Mouse (Mus musculus) limb, embryonic 10.5 days (tissue): ENCODE measurements around the gene Crim1. TPM values are rescaled to one million over a fixed set of nuclear protein-coding genes. Genes with fewer than 3 reads are reported as not detected.

Experiments
- DNase-seq: peaks from one replicate; pipeline ENCODE4 v3.0.0-alpha.2; 2017; ENCODE audit warnings: low spot score
- H3K27ac ChIP-seq: fragments of 300-500 bp; sonication (generic); 2 replicates; pipeline ENCODE4 v1.5.1; 2016; ENCODE audit warnings: mild to moderate bottlenecking
- H3K27me3 ChIP-seq: fragments of 300-500 bp; sonication (generic); 2 replicates; pipeline ENCODE4 v1.6.1; 2016; ENCODE audit warnings: low read depth, mild to moderate bottlenecking; ENCODE audit not compliant: poor library complexity, severe bottlenecking
- H3K36me3 ChIP-seq: fragments of 300-500 bp; sonication (generic); 2 replicates; pipeline ENCODE4 v1.6.1; 2016; ENCODE audit warnings: mild to moderate bottlenecking, moderate library complexity
- H3K4me1 ChIP-seq: fragments of 300-500 bp; sonication (generic); 2 replicates; pipeline ENCODE4 v1.6.1; 2016
- H3K4me3 ChIP-seq: fragments of 300-500 bp; sonication (generic); 2 replicates; pipeline ENCODE4 v1.5.1; 2016; ENCODE audit warnings: mild to moderate bottlenecking, moderate library complexity
- H3K9me3 ChIP-seq: fragments of 300-500 bp; sonication (generic); replicated peaks from 2 replicates; pipeline ENCODE4 v1.6.1; 2016; ENCODE audit warnings: mild to moderate bottlenecking
- WGBS: fragments of 180-500 bp; shearing (Covaris S2); methylation state at CpG from one replicate; pipeline ENCODE4 v1.1.7; 2016; 5-methylcytosine and 5-hydroxymethylcytosine counted together
- polyA plus RNA-seq: library from polyadenylated mRNA; unstranded; fragments of >200 nt; fragmentation: Nextera tagmentation; extraction: Ambion mirVana; gene quantifications from 2 replicates; pipeline ENCODE4 v1.2.1, GENCODE M21; 2016

Crim1 gene
- polyA plus RNA-seq, 1 experiment from 2014 or later: 2.2 TPM

- DNase-seq: no peak
- 83% methylated on average over 11 of the region's 11 CpGs for WGBS
- H3K4me3 ChIP-seq: no peak overlapping the region
- no peaks in the 10 kb centered on the region for H3K9me3 ChIP-seq
- H3K27me3 ChIP-seq: no peaks in the 10 kb centered on the region
- H3K27ac ChIP-seq: no peak overlapping the region
- H3K36me3 ChIP-seq: no peaks in the 10 kb centered on the region; the same call in 1 of the 2 replicates
- H3K4me1 ChIP-seq: peaks cover 9% of the 10 kb centered on the region
Measured at GRCm38 (mm10) chr17:78283271-78283992, 83.4 kb downstream of the Crim1 start.

GRCm38 (mm10) chr17:78286021-78286420 lies 86.0 kb downstream of the Crim1 start:
- H3K27ac ChIP-seq: no peak overlapping the region
- H3K27me3 ChIP-seq: no peaks in the 10 kb centered on the region
- DNase-seq: no peak
- no peaks in the 10 kb centered on the region for H3K9me3 ChIP-seq
- 90% methylated on average over 13 of the region's 13 CpGs for WGBS
- no peaks in the 10 kb centered on the region; the same call in 1 of the 2 replicates for H3K36me3 ChIP-seq
- H3K4me1 ChIP-seq: peaks cover 7% of the 10 kb centered on the region
- H3K4me3 ChIP-seq: no peak overlapping the region

- 92% methylated on average over 2 of the region's 2 CpGs for WGBS
- DNase-seq: no peak
- H3K36me3 ChIP-seq: no peaks in the 10 kb centered on the region
Measured at GRCm38 (mm10) chr17:78287391-78287790, 87.3 kb downstream of the Crim1 start.

GRCm38 (mm10) chr17:78290153-78290876 lies 90.3 kb downstream of the Crim1 start:
- no peak overlapping the region for H3K4me3 ChIP-seq
- no peak overlapping the region for H3K27ac ChIP-seq
- no peaks in the 10 kb centered on the region for H3K4me1 ChIP-seq
- DNase-seq: no peak
- no peaks in the 10 kb centered on the region for H3K9me3 ChIP-seq
- no peaks in the 10 kb centered on the region for H3K27me3 ChIP-seq
- WGBS: 91% methylated on average over 6 of the region's 6 CpGs
- H3K36me3 ChIP-seq: no peaks in the 10 kb centered on the region

More at GRCm38 (mm10) chr17:78287391-78287790, 87.3 kb downstream of the Crim1 start:
- Histone ChIP-seq H3K27me3 (no peaks in the 10 kb centered on the region), H3K27ac (no peak overlapping the region), H3K9me3 (no peaks in the 10 kb centered on the region), H3K4me3 (no peak overlapping the region), H3K4me1 (no peaks in the 10 kb centered on the region)

- WGBS: 97% methylated on average over 5 of the region's 5 CpGs
- Histone ChIP-seq H3K27me3 (no peaks in the 10 kb centered on the region), H3K9me3 (no peaks in the 10 kb centered on the region), H3K4me3 (no peak overlapping the region), H3K4me1 (no peaks in the 10 kb centered on the region), H3K27ac (no peak overlapping the region), H3K36me3 (no peaks in the 10 kb centered on the region)
- no peak for DNase-seq
Measured at GRCm38 (mm10) chr17:78291030-78291429, 91.0 kb downstream of the Crim1 start.

- H3K9me3 ChIP-seq: no peaks in the 10 kb centered on the region
Measured at GRCm38 (mm10) chr17:78292301-78292700, 92.3 kb downstream of the Crim1 start.

GRCm38 (mm10) chr17:78292827-78293488 lies 92.9 kb downstream of the Crim1 start:
- H3K4me1 ChIP-seq: no peaks in the 10 kb centered on the region
- no peak for DNase-seq
- H3K9me3 ChIP-seq: no peaks in the 10 kb centered on the region
- no peak overlapping the region for H3K4me3 ChIP-seq
- WGBS: 94% methylated on average over 10 of the region's 10 CpGs
- H3K27me3 ChIP-seq: no peaks in the 10 kb centered on the region
- no peaks in the 10 kb centered on the region for H3K36me3 ChIP-seq
- no peak overlapping the region for H3K27ac ChIP-seq

More at GRCm38 (mm10) chr17:78292301-78292700, 92.3 kb downstream of the Crim1 start:
- WGBS: 92% methylated on average over 7 of the region's 7 CpGs
- Histone ChIP-seq H3K4me1 (no peaks in the 10 kb centered on the region), H3K36me3 (no peaks in the 10 kb centered on the region), H3K27me3 (no peaks in the 10 kb centered on the region), H3K4me3 (no peak overlapping the region), H3K27ac (no peak overlapping the region)
- no peak for DNase-seq

GRCm38 (mm10) chr17:78295979-78296378 lies 95.9 kb downstream of the Crim1 start:
- H3K4me1 ChIP-seq: peaks cover 5% of the 10 kb centered on the region
- no peaks in the 10 kb centered on the region for H3K36me3 ChIP-seq
- no peak overlapping the region for H3K27ac ChIP-seq
- H3K27me3 ChIP-seq: no peaks in the 10 kb centered on the region
- WGBS: 90% methylated on average over 7 of the region's 7 CpGs
- no peaks in the 10 kb centered on the region for H3K9me3 ChIP-seq
- no peak for DNase-seq
- no peak overlapping the region for H3K4me3 ChIP-seq

GRCm38 (mm10) chr17:78298140-78298539 lies 98.1 kb downstream of the Crim1 start:
- DNase-seq: no peak
- H3K27me3 ChIP-seq: no peaks in the 10 kb centered on the region
- WGBS: 77% methylated on average over 5 of the region's 5 CpGs

GRCm38 (mm10) chr17:78298967-78299540 lies 99.0 kb downstream of the Crim1 start:
- H3K36me3 ChIP-seq: no peaks in the 10 kb centered on the region; the same call in 1 of the 2 replicates
- peaks cover 5% of the 10 kb centered on the region for H3K4me1 ChIP-seq
- no peak overlapping the region for H3K27ac ChIP-seq
- WGBS: 36% methylated on average over 8 of the region's 8 CpGs
- DNase-seq: no peak
- H3K4me3 ChIP-seq: no peak overlapping the region
- H3K27me3 ChIP-seq: no peaks in the 10 kb centered on the region
- no peaks in the 10 kb centered on the region for H3K9me3 ChIP-seq

More at GRCm38 (mm10) chr17:78298140-78298539, 98.1 kb downstream of the Crim1 start:
- Histone ChIP-seq H3K36me3 (no peaks in the 10 kb centered on the region), H3K9me3 (no peaks in the 10 kb centered on the region), H3K4me1 (peaks cover 5% of the 10 kb centered on the region), H3K27ac (no peak overlapping the region), H3K4me3 (no peak overlapping the region)

- H3K9me3 ChIP-seq: no peaks in the 10 kb centered on the region
- H3K4me1 ChIP-seq: peaks cover 5% of the 10 kb centered on the region
- H3K27me3 ChIP-seq: no peaks in the 10 kb centered on the region
- no peaks in the 10 kb centered on the region; the same call in 1 of the 2 replicates for H3K36me3 ChIP-seq
- H3K4me3 ChIP-seq: no peak overlapping the region
- no peak overlapping the region for H3K27ac ChIP-seq
- 88% methylated on average over 2 of the region's 2 CpGs for WGBS
- no peak for DNase-seq
Measured at GRCm38 (mm10) chr17:78303053-78303452, 103.0 kb downstream of the Crim1 start.

- Histone ChIP-seq H3K36me3 (peaks cover 3% of the 10 kb centered on the region; the same call in 1 of the 2 replicates), H3K27me3 (no peaks in the 10 kb centered on the region), H3K4me1 (peaks cover 2% of the 10 kb centered on the region), H3K9me3 (no peaks in the 10 kb centered on the region), H3K27ac (no peak overlapping the region), H3K4me3 (no peak overlapping the region)
- no peak for DNase-seq
- WGBS: 83% methylated on average over 13 of the region's 13 CpGs
Measured at GRCm38 (mm10) chr17:78304059-78304458, 104.0 kb downstream of the Crim1 start.
